Mouse (Mus musculus) forebrain, embryonic 10.5 days (tissue): ENCODE measurements around the gene Uncx. TPM values are rescaled to one million over a fixed set of nuclear protein-coding genes. Genes with fewer than 3 reads are reported as not detected.

ENCODE experiments used
- DNase-seq: peaks from one replicate; pipeline ENCODE4 v3.0.0-alpha.2; 2017; ENCODE audit warnings: low spot score; ENCODE audit errors: extremely low spot score
- H3K27ac ChIP-seq: fragments of 300-500 bp; sonication (generic); 2 replicates; pipeline ENCODE4 v1.5.1; 2016; ENCODE audit warnings: mild to moderate bottlenecking
- H3K27me3 ChIP-seq: fragments of 300-500 bp; sonication (generic); 2 replicates; pipeline ENCODE4 v1.6.1; 2016; ENCODE audit warnings: mild to moderate bottlenecking; ENCODE audit not compliant: poor library complexity, severe bottlenecking
- H3K36me3 ChIP-seq: fragments of 300-500 bp; sonication (generic); replicated peaks from 2 replicates; pipeline ENCODE4 v1.6.1; 2016; ENCODE audit warnings: mild to moderate bottlenecking, moderate library complexity
- H3K4me1 ChIP-seq: fragments of 300-500 bp; sonication (generic); 2 replicates; pipeline ENCODE4 v1.6.1; 2016
- H3K4me3 ChIP-seq: fragments of 300-500 bp; sonication (generic); 2 replicates; pipeline ENCODE4 v1.5.1; 2016; ENCODE audit warnings: mild to moderate bottlenecking, moderate library complexity
- H3K9me3 ChIP-seq: fragments of 300-500 bp; sonication (generic); 2 replicates; pipeline ENCODE4 v1.6.1; 2016; ENCODE audit warnings: mild to moderate bottlenecking, moderate library complexity
- WGBS: fragments of 180-500 bp; shearing (Covaris S2); methylation state at CpG from one replicate; pipeline ENCODE4 v1.1.7; 2016; 5-methylcytosine and 5-hydroxymethylcytosine counted together
- polyA plus RNA-seq: library from polyadenylated mRNA; unstranded; fragments of >200 nt; fragmentation: Nextera tagmentation; extraction: Ambion mirVana; gene quantifications from 2 replicates; pipeline ENCODE4 v1.2.1, GENCODE M21; 2016

Uncx gene
- polyA plus RNA-seq, 1 experiment from 2014 or later, result 9.4 TPM

- no peaks in the 10 kb centered on the region for H3K9me3 ChIP-seq
- peak; percentile 54 for DNase-seq
- peak overlapping the region; percentile 7; the same call in 1 of the 2 replicates for H3K4me3 ChIP-seq
- H3K4me1 ChIP-seq, result peaks cover 65% of the 10 kb centered on the region
- H3K27ac ChIP-seq, result peak overlapping the region; percentile 72
- 3% methylated on average over 12 of the region's 12 CpGs for WGBS
- no peaks in the 10 kb centered on the region for H3K36me3 ChIP-seq
- H3K27me3 ChIP-seq, result peaks cover 100% of the 10 kb centered on the region
These were observed 15.8 kb downstream of the Uncx start for GRCm38 (mm10) chr5:139558917-139559660.

DNA sequence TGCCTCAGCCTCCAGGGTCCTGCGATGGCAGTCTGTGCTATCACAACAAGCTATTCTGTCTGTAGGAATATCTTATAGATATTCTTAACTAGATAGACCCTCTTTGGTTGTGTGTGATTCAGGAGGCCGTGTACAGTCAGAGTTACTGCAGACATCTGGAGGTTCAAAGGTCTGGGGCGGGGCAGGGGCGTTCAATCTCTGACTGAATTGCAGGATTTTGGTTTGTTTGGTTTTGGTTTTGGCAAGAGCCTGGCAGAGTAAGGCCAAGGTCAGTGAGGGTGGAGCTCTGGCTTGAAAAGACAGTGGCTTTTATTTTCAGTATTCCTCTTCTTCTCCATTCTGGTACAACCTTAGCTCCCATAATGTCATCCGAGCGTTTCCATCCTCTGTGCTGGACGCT, 16.5 kb downstream of the Uncx start:
- H3K27ac ChIP-seq, result no peak overlapping the region
- H3K4me3 ChIP-seq, result no peak overlapping the region
- no peaks in the 10 kb centered on the region for H3K9me3 ChIP-seq
- H3K27me3 ChIP-seq, result peaks cover 100% of the 10 kb centered on the region
- WGBS, result 49% methylated on average over 7 of the region's 7 CpGs
- H3K4me1 ChIP-seq, result peaks cover 58% of the 10 kb centered on the region
- no peaks in the 10 kb centered on the region for H3K36me3 ChIP-seq
- DNase-seq, result no peak

DNA sequence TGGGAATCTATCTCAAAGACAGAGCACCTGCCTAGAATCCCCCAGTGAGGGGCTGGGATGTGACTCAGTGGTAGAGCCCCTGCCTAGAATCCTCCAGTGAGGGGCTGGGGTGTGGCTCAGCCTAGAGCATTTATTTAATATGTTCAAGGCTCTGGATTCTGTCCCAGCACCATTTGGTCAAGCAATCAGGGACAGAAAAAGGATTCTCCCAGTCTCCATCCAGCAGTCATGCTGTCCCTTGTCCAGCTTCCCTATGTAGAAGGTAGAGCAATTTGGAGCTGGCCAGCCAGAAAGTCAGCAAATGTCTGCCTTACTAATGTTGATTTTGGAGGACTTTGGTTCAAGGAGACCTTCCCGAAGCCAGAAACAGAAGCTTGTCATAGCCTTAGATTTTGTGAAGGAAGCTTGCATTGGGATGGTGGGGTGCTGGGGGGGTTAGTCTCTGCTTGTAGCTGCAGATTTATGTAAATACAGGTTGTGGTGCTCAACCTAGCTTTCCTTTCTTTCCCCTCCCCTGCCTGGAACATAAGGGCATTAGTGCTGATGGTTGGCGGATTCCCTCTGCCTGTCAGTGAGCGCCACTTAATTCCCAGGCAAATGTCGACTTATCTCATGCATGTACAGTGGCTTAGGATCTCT, 18.2 kb downstream of the Uncx start:
- Histone ChIP-seq H3K27ac (no peak overlapping the region), H3K36me3 (no peaks in the 10 kb centered on the region), H3K4me1 (peaks cover 50% of the 10 kb centered on the region), H3K27me3 (peaks cover 100% of the 10 kb centered on the region), H3K4me3 (no peak overlapping the region), H3K9me3 (no peaks in the 10 kb centered on the region)
- WGBS, result 72% methylated on average over 4 of the region's 4 CpGs
- no peak for DNase-seq

- DNase-seq, result no peak
- peaks cover 37% of the 10 kb centered on the region for H3K4me1 ChIP-seq
- no peak overlapping the region for H3K4me3 ChIP-seq
- 54% methylated on average over 2 of the region's 2 CpGs for WGBS
- no peaks in the 10 kb centered on the region for H3K9me3 ChIP-seq
- H3K27me3 ChIP-seq, result peaks cover 99% of the 10 kb centered on the region
- H3K27ac ChIP-seq, result no peak overlapping the region
- H3K36me3 ChIP-seq, result no peaks in the 10 kb centered on the region
These were observed 21.4 kb downstream of the Uncx start for GRCm38 (mm10) chr5:139564663-139565062.

- no peak for DNase-seq
- WGBS, result 67% methylated on average over 4 of the region's 4 CpGs
- H3K4me3 ChIP-seq, result no peak overlapping the region
- H3K27me3 ChIP-seq, result peaks cover 98% of the 10 kb centered on the region
- no peaks in the 10 kb centered on the region for H3K9me3 ChIP-seq
- peaks cover 30% of the 10 kb centered on the region for H3K4me1 ChIP-seq
- H3K27ac ChIP-seq, result 0 out of 2 replicates have a peak overlapping the region, but pooled peaks have one; percentile 54
- H3K36me3 ChIP-seq, result no peaks in the 10 kb centered on the region
These were observed 22.2 kb downstream of the Uncx start for GRCm38 (mm10) chr5:139565462-139565861.

- WGBS, result 73% methylated on average over 6 of the region's 6 CpGs
- no peak for DNase-seq
- H3K4me3 ChIP-seq, result no peak overlapping the region
- H3K27ac ChIP-seq, result no peak overlapping the region
- peaks cover 93% of the 10 kb centered on the region for H3K27me3 ChIP-seq
- H3K9me3 ChIP-seq, result peaks cover 4% of the 10 kb centered on the region; the same call in 1 of the 2 replicates
- no peaks in the 10 kb centered on the region for H3K36me3 ChIP-seq
- peaks cover 30% of the 10 kb centered on the region for H3K4me1 ChIP-seq
These were observed 23.5 kb downstream of the Uncx start for GRCm38 (mm10) chr5:139566640-139567399.

- 37% methylated on average over 2 of the region's 2 CpGs for WGBS
- Histone ChIP-seq H3K27ac (peak overlapping the region; percentile 26; the same call in 1 of the 2 replicates), H3K36me3 (no peaks in the 10 kb centered on the region), H3K27me3 (peaks cover 80% of the 10 kb centered on the region), H3K9me3 (peaks cover 4% of the 10 kb centered on the region; the same call in 1 of the 2 replicates), H3K4me3 (no peak overlapping the region), H3K4me1 (peaks cover 41% of the 10 kb centered on the region)
- DNase-seq, result no peak
These were observed 24.8 kb downstream of the Uncx start for GRCm38 (mm10) chr5:139568079-139568478.

DNA sequence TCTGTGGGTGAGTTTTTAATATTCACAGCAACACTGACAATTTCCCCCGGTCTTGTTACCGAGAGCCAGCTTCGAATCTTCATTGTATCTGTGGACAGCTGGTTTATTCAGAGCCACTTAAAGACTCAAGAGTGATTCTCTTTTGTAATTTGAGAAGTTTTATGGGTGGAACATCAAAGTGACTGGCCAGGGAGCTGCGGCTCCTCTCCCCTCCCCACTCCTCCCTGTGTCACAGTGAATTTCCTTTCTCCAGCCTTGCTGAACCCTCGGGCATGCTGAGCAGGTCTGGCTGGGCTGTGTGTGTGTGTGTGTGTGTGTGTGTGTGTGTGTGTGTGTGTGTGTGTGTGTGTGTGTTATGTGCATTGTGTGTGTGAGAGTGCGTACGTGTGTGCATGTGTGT, 29.2 kb downstream of the Uncx start:
- H3K36me3 ChIP-seq, result no peaks in the 10 kb centered on the region
- H3K27me3 ChIP-seq, result peaks cover 54% of the 10 kb centered on the region
- peaks cover 11% of the 10 kb centered on the region; the same call in 1 of the 2 replicates for H3K9me3 ChIP-seq
- 0 out of 2 replicates have a peak overlapping the region, but pooled peaks have one; percentile 40 for H3K27ac ChIP-seq
- H3K4me3 ChIP-seq, result no peak overlapping the region
- H3K4me1 ChIP-seq, result peaks cover 24% of the 10 kb centered on the region
- 37% methylated on average over 7 of the region's 7 CpGs for WGBS
- DNase-seq, result no peak

- Histone ChIP-seq H3K27me3 (peaks cover 50% of the 10 kb centered on the region), H3K4me3 (no peak overlapping the region), H3K36me3 (no peaks in the 10 kb centered on the region), H3K27ac (no peak overlapping the region), H3K4me1 (peaks cover 14% of the 10 kb centered on the region), H3K9me3 (peaks cover 11% of the 10 kb centered on the region; the same call in 1 of the 2 replicates)
- DNase-seq, result no peak
- 83% methylated on average over 7 of the region's 7 CpGs for WGBS
These were observed 30.5 kb downstream of the Uncx start for GRCm38 (mm10) chr5:139573606-139574311.

GRCm38 (mm10) chr5:139575054-139575453, 31.8 kb downstream of the Uncx start:
- no peak for DNase-seq
- Histone ChIP-seq H3K4me1 (peaks cover 15% of the 10 kb centered on the region), H3K9me3 (peaks cover 15% of the 10 kb centered on the region; the same call in 1 of the 2 replicates), H3K27me3 (peaks cover 50% of the 10 kb centered on the region), H3K36me3 (no peaks in the 10 kb centered on the region), H3K27ac (no peak overlapping the region), H3K4me3 (no peak overlapping the region)
- 80% methylated on average over 9 of the region's 9 CpGs for WGBS

- Histone ChIP-seq H3K9me3 (peaks cover 11% of the 10 kb centered on the region; the same call in 1 of the 2 replicates), H3K36me3 (no peaks in the 10 kb centered on the region), H3K27ac (no peak overlapping the region), H3K4me1 (peaks cover 40% of the 10 kb centered on the region), H3K27me3 (peaks cover 79% of the 10 kb centered on the region), H3K4me3 (no peak overlapping the region; the same call in 1 of the 2 replicates)
- DNase-seq, result no peak
- WGBS, result 42% methylated on average over 27 of the region's 27 CpGs
These were observed 37.0 kb downstream of the Uncx start for GRCm38 (mm10) chr5:139580171-139580743.
